Mouse (Mus musculus) spleen, adult 2 months (tissue): ENCODE results near the gene Stard7.

Experiments
- CTCF ChIP-seq: fragments of 200-500 bp; IDR thresholded peaks from 2 replicates; pipeline ENCODE4 v1.5.1; 2011; ENCODE audit warnings: mild to moderate bottlenecking, inconsistent platforms; ENCODE audit not compliant: insufficient read depth, insufficient read length, insufficient replicate concordance; ENCODE audit errors: extremely low read depth
- POLR2A ChIP-seq: fragments of 200-500 bp; IDR thresholded peaks from 2 replicates; pipeline ENCODE4 v1.6.1; 2011; ENCODE audit warnings: low read depth, low read length, inconsistent platforms

DNA sequence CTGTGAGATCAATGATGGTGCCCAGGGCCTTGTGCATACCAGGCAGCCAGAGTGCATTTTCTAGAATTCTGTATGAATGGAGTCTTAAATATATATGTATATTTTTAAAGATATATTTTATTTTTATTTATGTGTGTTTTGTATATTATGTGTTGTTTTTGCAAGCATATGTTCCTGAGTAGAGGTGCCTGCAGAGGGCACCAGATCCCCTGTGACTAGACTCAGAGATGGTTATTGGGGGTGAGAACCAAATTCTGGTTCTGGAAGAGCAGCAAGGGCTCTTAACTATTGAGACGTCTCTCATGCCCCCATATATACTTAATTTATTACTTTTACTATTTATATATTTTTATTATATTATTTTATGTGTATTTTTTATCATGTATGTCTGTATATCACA lies 41.2 kb downstream of the Stard7 start:
- TF ChIP-seq CTCF (no peak), POLR2A (no peak)
